Mouse (Mus musculus) limb, embryonic 13.5 days (tissue): Measurements from ENCODE around the gene Uqcc2. TPM values are rescaled to one million over a fixed set of nuclear protein-coding genes. Genes with fewer than 3 reads are reported as not detected.

Experiments
- ATAC-seq: fragments of 200-750 bp; cut with Nextera tagmentation; 2 replicates; pipeline ENCODE4 v1.8.0; 2017; ENCODE audit warnings: low read depth, moderate number of reproducible peaks, moderate TSS enrichment; ENCODE audit not compliant: low FRiP score
- H3K27ac ChIP-seq: fragments of 300-500 bp; sonication (generic); 2 replicates; pipeline ENCODE4 v1.5.1; 2015; ENCODE audit warnings: inconsistent platforms, mild to moderate bottlenecking, moderate library complexity
- H3K27me3 ChIP-seq: fragments of 300-500 bp; sonication (generic); 2 replicates; pipeline ENCODE4 v1.6.1; 2015; ENCODE audit warnings: mild to moderate bottlenecking, inconsistent platforms
- H3K36me3 ChIP-seq: fragments of 300-500 bp; sonication (generic); 2 replicates; pipeline ENCODE4 v1.6.1; 2015; ENCODE audit warnings: inconsistent platforms, mild to moderate bottlenecking, moderate library complexity
- H3K4me1 ChIP-seq: fragments of 300-500 bp; sonication (generic); 2 replicates; pipeline ENCODE4 v1.6.1; 2015; ENCODE audit warnings: inconsistent platforms
- H3K4me2 ChIP-seq: fragments of 300-500 bp; sonication (generic); replicated peaks from 2 replicates; pipeline ENCODE4 v1.6.1; 2015; ENCODE audit warnings: inconsistent platforms, mild to moderate bottlenecking, moderate library complexity
- H3K4me3 ChIP-seq: fragments of 300-500 bp; sonication (generic); 2 replicates; pipeline ENCODE4 v1.5.1; 2015; ENCODE audit warnings: moderate library complexity, mild to moderate bottlenecking, inconsistent platforms
- H3K9ac ChIP-seq: fragments of 300-500 bp; sonication (generic); 2 replicates; pipeline ENCODE4 v1.6.1; 2015; ENCODE audit warnings: mild to moderate bottlenecking, inconsistent platforms
- H3K9me3 ChIP-seq: fragments of 300-500 bp; sonication (generic); 2 replicates; pipeline ENCODE4 v1.6.1; 2016; ENCODE audit warnings: inconsistent platforms
- WGBS: fragments of 180-500 bp; shearing (Covaris S2); methylation state at CpG from one replicate; pipeline ENCODE4 v1.1.7; 2015; 5-methylcytosine and 5-hydroxymethylcytosine counted together
- polyA plus RNA-seq: library from polyadenylated mRNA; unstranded; fragments of >200 nt; fragmentation: Nextera tagmentation; extraction: Ambion mirVana; gene quantifications from 2 replicates; pipeline ENCODE4 v1.2.1, GENCODE M21; 2015

Uqcc2 gene
- polyA plus RNA-seq, 1 experiment from 2014 or later, result 338 TPM

DNA sequence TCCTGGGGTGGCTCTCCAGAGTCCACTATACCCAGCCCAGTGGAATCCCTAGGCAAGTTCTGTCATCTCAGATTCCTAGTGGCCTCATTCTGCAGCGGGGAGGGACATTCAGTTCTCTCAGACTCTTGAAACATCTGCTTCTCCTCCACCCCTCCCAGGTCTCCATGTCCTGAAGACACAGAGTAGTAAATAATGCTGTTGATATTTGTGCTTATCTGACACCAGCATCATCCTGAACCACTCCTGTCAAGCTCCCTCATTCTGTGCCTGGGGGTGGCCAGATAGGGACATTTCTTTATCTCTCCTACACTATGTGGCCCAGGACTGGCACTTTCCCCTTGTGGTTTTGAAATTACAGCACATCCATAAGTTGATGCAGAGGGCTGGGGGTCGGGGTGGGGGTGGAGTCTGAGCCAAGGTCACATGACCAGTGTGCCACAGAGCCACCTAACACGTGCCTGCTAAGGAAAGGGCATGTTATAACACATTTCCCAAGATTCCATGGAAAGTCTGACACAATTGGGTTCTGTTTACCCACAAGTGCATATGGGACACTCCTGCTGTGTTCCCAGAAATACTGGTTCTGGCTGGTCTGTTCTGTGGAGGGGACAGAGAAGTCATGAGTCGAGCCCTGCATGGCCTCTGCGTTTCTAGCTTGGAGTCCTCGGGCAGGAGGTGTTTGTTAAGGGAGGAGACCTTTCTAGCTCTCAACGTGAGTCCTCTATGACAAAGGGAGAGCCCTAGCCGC is 19.4 kb upstream of the Uqcc2 start:
- H3K27ac ChIP-seq, result peak overlapping the region; percentile 63; the same call in 1 of the 2 replicates
- ATAC-seq, result no peak
- H3K4me1 ChIP-seq, result peaks cover 68% of the 10 kb centered on the region
- WGBS, result 66% methylated on average over 8 of the region's 8 CpGs
- no peaks in the 10 kb centered on the region; the same call in 1 of the 2 replicates for H3K27me3 ChIP-seq
- no peaks in the 10 kb centered on the region for H3K36me3 ChIP-seq
- no peak overlapping the region for H3K9ac ChIP-seq
- no peak overlapping the region for H3K4me2 ChIP-seq
- H3K4me3 ChIP-seq, result no peak overlapping the region
- no peaks in the 10 kb centered on the region for H3K9me3 ChIP-seq

DNA sequence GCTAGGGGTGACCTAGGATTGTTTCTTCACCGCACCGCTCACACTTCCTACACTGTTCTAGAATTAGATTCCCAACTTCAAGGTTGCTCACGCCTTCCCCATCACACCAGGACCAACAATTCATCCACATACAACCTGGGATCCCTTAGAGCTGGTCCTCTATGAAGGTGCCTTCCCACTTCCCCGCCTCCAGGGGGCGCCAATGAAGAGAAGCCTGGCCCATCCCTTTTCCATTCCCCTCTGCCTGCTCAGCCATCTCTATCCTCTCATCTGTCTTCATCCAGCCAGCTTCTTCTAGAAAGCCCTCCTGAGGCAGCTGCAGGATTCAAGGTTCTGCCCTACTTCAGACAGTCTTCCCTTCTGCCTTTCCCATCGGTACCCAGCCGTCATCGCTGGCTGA is 17.7 kb upstream of the Uqcc2 start:
- Histone ChIP-seq H3K9ac (no peak overlapping the region), H3K4me2 (no peak overlapping the region), H3K27me3 (no peaks in the 10 kb centered on the region; the same call in 1 of the 2 replicates), H3K9me3 (no peaks in the 10 kb centered on the region), H3K4me1 (peaks cover 75% of the 10 kb centered on the region), H3K4me3 (no peak overlapping the region), H3K27ac (no peak overlapping the region), H3K36me3 (no peaks in the 10 kb centered on the region)
- ATAC-seq, result no peak
- 72% methylated on average over 8 of the region's 8 CpGs for WGBS

- H3K27ac ChIP-seq, result no peak overlapping the region
- no peaks in the 10 kb centered on the region; the same call in 1 of the 2 replicates for H3K27me3 ChIP-seq
- WGBS, result 67% methylated on average over 7 of the region's 7 CpGs
- H3K4me3 ChIP-seq, result no peak overlapping the region
- H3K4me1 ChIP-seq, result peaks cover 76% of the 10 kb centered on the region
- H3K36me3 ChIP-seq, result no peaks in the 10 kb centered on the region
- H3K9ac ChIP-seq, result peak overlapping the region; percentile 31; the same call in 1 of the 2 replicates
- no peak for ATAC-seq
- H3K9me3 ChIP-seq, result no peaks in the 10 kb centered on the region
- no peak overlapping the region for H3K4me2 ChIP-seq
These were observed 17.2 kb upstream of the Uqcc2 start for GRCm38 (mm10) chr17:27150871-27151270.

DNA sequence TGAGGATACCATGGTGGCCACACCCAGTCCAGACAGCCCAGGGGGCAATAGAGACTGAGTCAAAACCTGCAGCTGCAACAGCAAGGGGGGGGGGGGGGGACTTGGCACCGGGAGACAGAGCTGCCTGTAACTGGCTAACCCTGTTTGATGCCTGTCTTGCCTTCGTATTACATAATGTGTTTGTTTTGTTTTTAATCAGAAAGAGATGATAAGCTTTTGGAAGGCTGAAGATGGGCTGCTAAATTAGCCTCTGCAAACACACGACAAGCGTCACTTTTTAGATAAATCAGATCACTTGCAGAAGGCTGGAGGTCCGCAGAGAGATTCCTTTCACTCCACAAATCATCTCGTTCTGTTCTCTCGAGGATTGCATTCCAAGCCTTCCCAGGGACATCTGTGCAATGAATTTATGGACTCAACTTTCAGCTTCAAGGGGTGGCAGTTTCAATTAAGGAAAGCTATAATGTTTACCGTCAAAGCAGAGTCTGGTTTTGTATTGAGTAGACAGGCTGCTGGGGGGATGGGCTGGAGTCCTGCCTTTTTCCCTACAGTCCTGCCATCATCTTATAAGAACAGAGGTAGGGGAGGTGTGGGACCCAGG is 12.7 kb upstream of the Uqcc2 start:
- no peaks in the 10 kb centered on the region; the same call in 1 of the 2 replicates for H3K27me3 ChIP-seq
- WGBS, result 4% methylated on average over 8 of the region's 8 CpGs
- no peaks in the 10 kb centered on the region for H3K36me3 ChIP-seq
- no peak for ATAC-seq
- H3K4me2 ChIP-seq, result peak overlapping the region; percentile 19
- no peak overlapping the region for H3K9ac ChIP-seq
- no peaks in the 10 kb centered on the region for H3K9me3 ChIP-seq
- H3K4me3 ChIP-seq, result no peak overlapping the region
- no peak overlapping the region for H3K27ac ChIP-seq
- peaks cover 71% of the 10 kb centered on the region for H3K4me1 ChIP-seq

- no peaks in the 10 kb centered on the region for H3K9me3 ChIP-seq
- H3K4me2 ChIP-seq, result no peak overlapping the region
- 59% methylated on average over 4 of the region's 4 CpGs for WGBS
- peaks cover 76% of the 10 kb centered on the region for H3K4me1 ChIP-seq
- no peaks in the 10 kb centered on the region for H3K36me3 ChIP-seq
- no peak overlapping the region for H3K4me3 ChIP-seq
- H3K9ac ChIP-seq, result no peak overlapping the region
- no peak for ATAC-seq
- H3K27ac ChIP-seq, result no peak overlapping the region
- H3K27me3 ChIP-seq, result no peaks in the 10 kb centered on the region
These were observed 10.4 kb upstream of the Uqcc2 start for GRCm38 (mm10) chr17:27144152-27144551.

DNA sequence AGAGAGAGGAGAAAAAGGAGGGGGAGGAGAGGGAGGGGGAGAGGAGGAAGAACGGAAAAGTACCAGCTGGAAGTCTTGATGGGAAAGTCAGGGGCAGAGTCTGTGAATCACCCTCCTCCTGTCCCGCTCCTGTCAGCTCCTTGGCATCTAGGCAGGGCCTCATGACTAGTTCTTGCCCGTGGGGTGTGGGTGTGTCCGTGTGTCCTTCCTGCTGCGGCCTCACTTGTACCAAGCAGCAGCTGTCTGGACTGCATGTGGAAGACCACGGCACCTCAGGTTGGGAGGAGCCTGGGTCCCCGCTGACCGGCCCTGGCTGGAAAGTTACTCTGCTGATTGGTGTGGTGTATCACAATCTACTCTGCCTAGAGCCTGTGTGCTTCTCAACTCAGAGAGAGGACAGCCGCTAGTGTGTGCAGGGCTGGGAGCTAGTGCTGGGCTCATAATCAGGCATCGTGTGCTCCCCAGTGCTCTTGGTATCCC is 8.3 kb upstream of the Uqcc2 start:
- Histone ChIP-seq H3K9me3 (no peaks in the 10 kb centered on the region), H3K4me3 (no peak overlapping the region), H3K27me3 (no peaks in the 10 kb centered on the region), H3K27ac (no peak overlapping the region; the same call in 1 of the 2 replicates), H3K4me2 (no peak overlapping the region), H3K9ac (no peak overlapping the region), H3K36me3 (no peaks in the 10 kb centered on the region), H3K4me1 (peaks cover 75% of the 10 kb centered on the region)
- peak; percentile 48; the same call in 1 of the 2 replicates for ATAC-seq
- 38% methylated on average over 10 of the region's 10 CpGs for WGBS

GRCm38 (mm10) chr17:27140262-27140661 is 6.5 kb upstream of the Uqcc2 start:
- H3K4me2 ChIP-seq, result no peak overlapping the region
- H3K27ac ChIP-seq, result no peak overlapping the region
- H3K27me3 ChIP-seq, result 0 out of 2 replicates have a peak, but pooled peaks cover 2% of the 10 kb centered on the region
- H3K9ac ChIP-seq, result no peak overlapping the region
- H3K9me3 ChIP-seq, result no peaks in the 10 kb centered on the region
- no peak overlapping the region for H3K4me3 ChIP-seq
- H3K36me3 ChIP-seq, result no peaks in the 10 kb centered on the region
- H3K4me1 ChIP-seq, result peaks cover 62% of the 10 kb centered on the region
- WGBS, result 64% methylated on average over 9 of the region's 9 CpGs
- ATAC-seq, result no peak

GRCm38 (mm10) chr17:27139304-27139703 is 5.6 kb upstream of the Uqcc2 start:
- H3K27me3 ChIP-seq, result 0 out of 2 replicates have a peak, but pooled peaks cover 2% of the 10 kb centered on the region
- 0 out of 2 replicates have a peak overlapping the region, but pooled peaks have one; percentile 13 for H3K9ac ChIP-seq
- no peaks in the 10 kb centered on the region for H3K36me3 ChIP-seq
- no peak overlapping the region for H3K4me3 ChIP-seq
- H3K4me2 ChIP-seq, result no peak overlapping the region
- H3K9me3 ChIP-seq, result no peaks in the 10 kb centered on the region
- no peak overlapping the region; the same call in 1 of the 2 replicates for H3K27ac ChIP-seq
- ATAC-seq, result no peak
- peaks cover 62% of the 10 kb centered on the region for H3K4me1 ChIP-seq
- 57% methylated on average over 7 of the region's 7 CpGs for WGBS

DNA sequence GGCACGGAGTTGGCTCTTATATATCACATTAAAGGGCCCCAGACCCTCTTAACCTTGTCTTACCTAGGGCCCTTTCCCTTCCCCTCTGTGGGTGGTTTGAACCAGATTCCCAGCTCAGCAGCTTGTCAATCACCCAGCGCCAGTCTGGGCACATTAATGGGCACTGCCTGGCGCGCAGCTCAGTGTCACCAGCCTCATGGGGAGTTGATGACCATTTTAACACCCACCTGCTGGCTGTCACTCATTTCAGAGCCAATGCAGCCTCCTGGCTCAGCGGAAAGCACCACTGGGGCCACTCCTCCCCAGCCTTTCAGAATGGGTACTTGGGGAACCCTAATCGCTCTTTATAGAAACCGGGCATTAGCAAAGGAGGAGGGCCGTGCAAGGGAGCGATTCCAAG is 4.7 kb upstream of the Uqcc2 start:
- Histone ChIP-seq H3K9me3 (no peaks in the 10 kb centered on the region), H3K4me1 (peaks cover 55% of the 10 kb centered on the region), H3K27me3 (0 out of 2 replicates have a peak, but pooled peaks cover 2% of the 10 kb centered on the region), H3K27ac (no peak overlapping the region; the same call in 1 of the 2 replicates), H3K9ac (no peak overlapping the region), H3K4me3 (no peak overlapping the region), H3K4me2 (no peak overlapping the region), H3K36me3 (no peaks in the 10 kb centered on the region)
- no peak for ATAC-seq
- WGBS, result 54% methylated on average over 9 of the region's 9 CpGs

GRCm38 (mm10) chr17:27134715-27135114 is 999 bp upstream of the Uqcc2 start:
- Histone ChIP-seq H3K27ac (no peak overlapping the region), H3K36me3 (no peaks in the 10 kb centered on the region; the same call in none of the 2 replicates), H3K4me1 (peaks cover 64% of the 10 kb centered on the region), H3K9me3 (no peaks in the 10 kb centered on the region), H3K4me2 (no peak overlapping the region), H3K4me3 (no peak overlapping the region), H3K27me3 (0 out of 2 replicates have a peak, but pooled peaks cover 2% of the 10 kb centered on the region), H3K9ac (no peak overlapping the region)
- no peak for ATAC-seq
- 25% methylated on average over 3 of the region's 3 CpGs for WGBS

DNA sequence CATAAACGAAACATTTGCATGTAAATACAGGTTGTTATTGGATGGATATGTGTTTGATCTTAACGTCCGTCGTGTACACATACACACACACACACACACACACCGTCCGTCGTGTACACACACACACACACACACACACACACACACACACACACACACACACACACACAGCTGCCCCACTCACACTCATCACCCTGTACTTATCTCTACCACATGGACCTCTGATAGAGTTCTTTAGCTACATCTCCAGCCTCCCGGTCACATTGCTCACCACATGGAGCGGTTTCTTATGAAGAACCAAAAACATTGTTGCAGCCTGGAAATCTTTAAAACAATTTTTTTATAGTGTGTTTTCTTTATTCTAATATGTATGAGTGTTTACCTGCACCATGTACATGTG is 471 bp upstream of the Uqcc2 start:
- Histone ChIP-seq H3K4me2 (peak overlapping the region; percentile 61), H3K27ac (no peak overlapping the region), H3K4me1 (peaks cover 65% of the 10 kb centered on the region), H3K36me3 (no peaks in the 10 kb centered on the region; the same call in none of the 2 replicates), H3K9me3 (no peaks in the 10 kb centered on the region), H3K9ac (peak overlapping the region; percentile 76; the same call in 1 of the 2 replicates), H3K27me3 (0 out of 2 replicates have a peak, but pooled peaks cover 2% of the 10 kb centered on the region), H3K4me3 (peak overlapping the region; percentile 69)
- WGBS, result 39% methylated on average over 9 of the region's 9 CpGs
- no peak for ATAC-seq

GRCm38 (mm10) chr17:27132238-27132637 is 1.5 kb downstream of the Uqcc2 start:
- no peak overlapping the region; the same call in 1 of the 2 replicates for H3K4me2 ChIP-seq
- no peaks in the 10 kb centered on the region for H3K9me3 ChIP-seq
- no peak overlapping the region for H3K27ac ChIP-seq
- no peak overlapping the region for H3K9ac ChIP-seq
- H3K4me3 ChIP-seq, result no peak overlapping the region
- 0 out of 2 replicates have a peak, but pooled peaks cover 2% of the 10 kb centered on the region for H3K27me3 ChIP-seq
- ATAC-seq, result no peak
- 85% methylated on average over 10 of the region's 10 CpGs for WGBS
- peaks cover 3% of the 10 kb centered on the region for H3K36me3 ChIP-seq
- peaks cover 62% of the 10 kb centered on the region for H3K4me1 ChIP-seq
